Mouse (Mus musculus) left cerebral cortex, postnatal 10 days (tissue): Measurements from ENCODE around the gene Mok. TPM values are rescaled to one million over a fixed set of nuclear protein-coding genes. Genes with fewer than 3 reads are reported as not detected.

ENCODE experiments used
- DNase-seq, 2 experiments: peaks; one replicate each; pipeline ENCODE4 v3.0.0; 2021 to 2022; ENCODE audit warnings: low spot score in 2 of 2, mixed read lengths in 1 of 2; ENCODE audit errors: extremely low spot score in 1 of 2
- intact Hi-C: fragments of 180-260 bp; cut with DNase I; formaldehyde crosslinking; loops from one replicate; pipeline ENCODE4 v1.15.1; 2025
- total RNA-seq, 2 experiments: library from RNA; stranded (reverse); gene quantifications; 2 replicates each; pipeline ENCODE4 v1.2.3; 2021

The Mok gene
- total RNA-seq, 2 experiments from 2014 or later: 11.9 to 13.5 TPM

DNA sequence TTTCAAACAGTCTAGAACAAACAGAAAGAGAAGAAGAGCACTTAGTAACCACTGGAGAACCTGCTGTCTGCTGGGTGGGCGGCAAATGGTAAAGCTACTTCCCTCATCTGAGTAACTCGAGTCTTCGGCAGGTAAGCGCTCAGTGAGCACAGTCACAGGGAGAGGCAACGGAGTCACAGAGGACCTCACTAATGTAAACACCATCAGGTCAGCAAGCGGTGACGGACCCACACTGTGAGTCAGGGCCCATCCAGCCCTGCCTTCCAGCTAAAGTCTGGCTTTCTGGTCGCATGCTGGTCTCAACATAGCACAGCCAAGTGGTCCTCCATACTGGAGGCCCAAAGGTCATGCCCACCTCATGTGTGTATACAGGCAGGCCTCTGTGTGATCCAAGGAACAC is 21.4 kb downstream of the Mok start:
- intact Hi-C loops: no loop called here
- DNase-seq: no peak

DNA sequence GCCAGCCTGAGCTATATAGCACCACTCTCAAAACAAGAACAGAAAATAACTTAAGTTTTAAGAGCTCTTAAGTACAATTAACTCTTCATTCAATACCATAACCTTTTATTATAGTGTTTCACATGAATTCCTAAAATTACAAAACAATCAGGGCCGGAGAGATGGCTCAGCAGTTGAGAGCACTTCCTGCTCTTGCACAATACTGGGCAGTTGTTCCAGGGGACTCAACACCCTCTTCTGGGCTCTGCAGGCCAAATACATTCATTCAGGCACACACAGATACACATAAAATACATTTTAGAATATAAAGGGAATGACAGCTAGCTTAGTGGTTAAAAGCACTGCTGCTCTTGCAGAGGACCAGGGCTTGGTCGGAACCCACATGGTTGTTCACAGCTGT is 23.9 kb downstream of the Mok start:
- DNase-seq: no peak
- intact Hi-C loops: no loop called here

DNA sequence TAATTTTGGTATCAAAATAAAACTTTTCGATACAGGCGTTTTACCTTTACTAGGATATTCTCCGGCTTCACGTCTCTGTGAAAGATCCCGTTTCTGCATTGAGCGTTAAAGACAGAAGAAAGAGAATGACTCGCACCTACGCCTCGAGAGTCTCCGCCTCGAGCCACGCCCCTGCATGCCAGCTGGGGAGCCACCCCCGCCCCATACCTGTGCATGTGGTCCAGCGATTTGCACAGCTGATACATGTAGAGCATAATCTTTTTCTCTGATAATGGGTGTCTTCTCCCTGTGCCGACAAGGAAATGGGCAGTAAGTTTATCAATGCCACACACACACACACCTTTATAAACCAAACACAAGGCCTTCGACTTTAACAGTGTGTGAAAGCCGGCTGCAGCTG is 25.8 kb downstream of the Mok start:
- intact Hi-C loops: no loop called here

DNA sequence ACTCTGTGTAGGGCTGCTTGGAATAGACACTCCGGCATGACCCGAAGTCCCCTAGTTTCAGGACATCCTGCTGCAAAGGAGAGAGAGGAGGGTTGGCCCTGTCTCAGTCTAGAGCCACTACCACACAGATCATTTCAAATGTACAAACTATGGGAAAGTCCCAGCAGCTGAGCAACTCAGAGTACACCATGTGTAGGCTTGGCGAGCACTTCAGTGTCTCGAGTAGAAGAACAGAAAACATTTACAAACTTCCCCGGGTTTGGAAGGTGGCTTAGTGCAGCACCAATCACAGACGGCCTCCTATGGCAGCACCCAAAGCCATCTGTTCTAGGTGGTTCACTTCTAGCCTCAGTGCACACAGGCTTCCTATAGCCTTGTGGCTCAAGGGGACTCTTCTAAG is 27.1 kb downstream of the Mok start:
- intact Hi-C loops: no loop called here
- DNase-seq: no peak

More for the DNA sequence above, 25.8 kb downstream of the Mok start:
- no peak for DNase-seq

DNA sequence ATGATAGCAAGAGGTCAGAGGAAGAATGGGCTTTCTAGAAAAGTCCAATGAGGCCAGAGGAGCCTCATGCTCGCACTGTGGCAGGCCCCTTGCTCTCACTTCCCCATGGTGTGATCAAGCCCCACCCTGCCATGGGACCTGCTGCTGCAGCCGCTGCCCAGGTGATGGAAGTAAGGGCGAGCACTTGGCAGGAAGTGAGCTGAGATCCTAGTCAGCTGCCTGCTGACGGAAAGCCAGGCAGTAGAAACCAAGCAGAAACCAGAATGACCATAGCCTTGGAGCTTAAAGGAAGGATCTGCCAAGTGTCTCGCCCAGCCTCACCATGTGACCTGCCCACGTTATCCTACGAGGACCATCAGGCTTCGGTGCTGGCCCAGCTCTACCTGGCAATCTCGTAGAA is 27.6 kb downstream of the Mok start:
- no peak for DNase-seq
- intact Hi-C loops: no loop called here

DNA sequence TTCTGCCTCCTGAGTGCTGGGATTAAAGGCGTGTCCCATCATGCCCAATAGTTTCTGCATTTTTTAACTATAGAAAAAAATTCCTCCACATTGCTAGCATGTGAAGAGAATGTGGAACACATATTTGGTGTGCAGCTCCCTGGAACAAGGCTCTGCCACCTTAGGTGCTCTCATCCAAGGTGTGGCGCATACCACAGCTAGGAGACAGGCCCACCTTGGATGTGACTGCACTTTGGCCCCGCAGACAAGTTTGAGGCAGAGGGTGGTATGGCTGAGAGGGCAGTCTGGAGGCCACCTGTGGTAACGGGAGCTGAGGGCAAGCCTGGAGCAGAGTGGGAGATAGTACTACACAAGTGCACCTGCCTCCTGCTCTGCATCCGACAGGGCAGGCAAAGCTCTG is 31.9 kb downstream of the Mok start:
- no peak for DNase-seq
- intact Hi-C loops: no loop called here

DNA sequence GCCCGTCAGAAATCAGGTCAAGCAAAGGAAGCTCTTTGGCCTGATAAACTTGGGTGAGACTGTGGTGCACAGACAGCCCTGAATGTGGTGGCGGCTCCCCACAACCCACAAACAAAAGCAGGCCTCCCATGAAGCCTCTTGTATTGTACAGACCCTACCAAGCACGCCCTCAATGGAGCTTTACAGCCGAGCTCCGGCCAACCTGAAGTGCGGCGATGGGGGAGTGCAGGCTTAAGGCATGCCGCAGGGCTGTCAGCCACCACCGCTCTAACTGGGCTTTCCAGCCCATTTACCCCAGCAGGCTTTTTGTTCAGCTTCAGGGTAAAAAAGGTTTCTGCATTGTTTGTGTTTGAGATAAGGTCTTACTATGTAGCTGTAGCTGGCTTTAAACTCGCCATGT is 32.3 kb downstream of the Mok start:
- DNase-seq: no peak
- intact Hi-C loops: no loop called here

DNA sequence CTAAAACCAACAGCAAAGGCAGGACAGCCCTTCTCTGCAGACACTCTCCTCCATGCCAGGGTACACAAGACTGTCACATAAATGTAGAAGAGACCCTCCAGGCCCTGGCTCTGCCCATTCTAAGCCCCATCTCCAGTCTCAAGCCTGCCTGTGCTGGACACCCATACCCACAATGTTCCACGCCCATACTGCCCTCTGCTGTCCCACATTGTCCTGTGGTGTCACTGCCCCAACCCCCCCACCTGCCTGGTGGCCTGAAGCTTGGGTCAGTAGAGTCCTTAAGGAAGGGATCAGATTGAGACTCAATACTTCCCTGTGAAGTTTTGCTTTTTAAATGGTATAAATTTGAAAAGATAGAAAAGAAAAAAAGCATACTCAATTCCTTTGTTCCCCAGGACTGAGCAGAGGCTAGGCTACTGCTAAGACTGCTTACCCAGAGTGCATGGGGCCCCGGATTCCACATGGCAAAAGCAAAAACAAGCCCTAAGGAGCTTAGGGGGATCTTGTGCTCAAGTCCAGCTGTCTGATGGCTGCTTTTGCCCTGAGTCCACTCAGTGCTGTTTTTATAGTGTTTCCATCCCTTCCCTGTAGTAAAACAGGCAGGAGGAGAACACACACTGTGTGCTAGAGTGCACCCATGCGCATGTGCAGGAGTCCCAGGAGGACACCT is 34.3 kb downstream of the Mok start:
- intact Hi-C loops: no loop called here
- no peak for DNase-seq

DNA sequence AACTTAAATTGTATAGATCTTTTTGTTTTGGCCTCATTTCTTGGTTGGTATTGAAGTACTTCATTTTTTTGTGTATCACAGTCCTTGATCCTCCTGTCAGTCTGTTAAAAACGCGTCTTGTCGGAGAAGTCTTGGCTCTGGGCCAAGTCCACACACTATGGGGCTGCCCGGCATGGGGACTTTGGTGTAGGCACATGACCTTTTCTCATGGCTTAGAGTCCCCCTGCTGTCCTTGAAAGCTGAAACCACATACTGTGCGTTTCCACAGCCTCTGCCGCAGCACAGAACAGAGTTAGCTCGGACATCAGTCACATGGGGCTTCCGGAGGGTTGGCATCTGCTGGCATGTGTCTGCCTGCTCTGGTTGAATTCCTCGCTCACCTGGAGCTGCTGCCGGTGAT is 36.5 kb downstream of the Mok start:
- intact Hi-C loops: no loop called here
- DNase-seq: peak in 1 of 2 experiments; percentile 54

DNA sequence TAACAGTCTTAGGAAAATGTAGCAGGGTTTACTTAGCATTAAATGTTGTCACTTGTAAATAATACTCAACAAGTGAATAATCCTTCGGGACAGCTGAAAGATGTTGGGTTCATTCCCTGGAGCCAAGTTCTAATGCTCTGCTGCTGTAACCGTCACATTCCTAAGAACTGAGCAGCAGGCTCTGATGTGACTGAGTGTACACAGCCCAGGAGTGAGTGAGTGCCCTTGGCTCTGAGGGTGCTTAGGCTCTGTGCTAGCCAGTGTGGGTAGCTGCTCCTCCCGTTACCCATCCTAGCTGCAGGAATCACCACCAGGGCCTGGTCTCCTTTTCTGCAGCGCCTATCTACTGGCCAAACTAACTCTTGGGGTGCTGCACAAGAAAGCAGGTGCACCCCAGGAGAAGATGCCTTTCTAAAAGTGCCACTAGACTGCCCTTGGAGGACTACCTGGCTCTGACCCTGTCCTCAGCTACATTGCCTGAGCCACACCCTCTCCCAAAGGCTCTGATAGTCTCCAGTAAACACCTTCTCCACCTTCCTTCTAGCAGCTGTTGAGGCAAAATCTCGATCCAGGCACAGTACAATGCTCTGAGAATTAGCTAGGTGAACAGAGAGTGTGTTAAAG is 38.0 kb downstream of the Mok start:
- DNase-seq: no peak
- intact Hi-C loops: no loop called here

DNA sequence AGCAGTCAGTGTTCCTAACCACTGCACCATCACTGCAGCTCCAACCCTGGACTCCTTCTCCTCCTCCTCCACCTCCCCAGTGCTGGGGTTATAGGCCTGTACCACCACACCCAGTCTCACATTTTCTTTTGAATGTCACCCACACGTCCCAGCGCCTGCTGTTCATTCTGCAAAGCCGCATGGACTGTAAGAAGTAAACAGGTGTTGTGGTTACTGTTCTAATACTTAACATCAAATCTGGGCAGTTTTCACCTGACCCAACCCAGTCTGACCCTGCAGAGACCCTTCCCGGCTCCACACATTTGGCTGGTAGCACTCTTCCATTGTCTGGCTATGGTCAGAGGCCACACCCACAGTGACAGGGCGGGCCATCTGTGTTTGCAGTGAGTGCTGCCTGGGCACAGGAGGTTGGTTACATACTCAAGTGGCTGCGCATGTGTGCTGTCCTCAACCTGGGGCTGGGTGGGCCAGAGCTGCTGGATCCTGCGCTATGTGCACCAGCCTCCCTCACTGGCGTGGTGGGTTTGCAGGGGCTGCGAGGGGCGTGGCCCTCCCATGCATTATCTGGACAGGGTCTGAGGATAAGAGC is 38.8 kb downstream of the Mok start:
- intact Hi-C loops: no loop called here
- no peak for DNase-seq

DNA sequence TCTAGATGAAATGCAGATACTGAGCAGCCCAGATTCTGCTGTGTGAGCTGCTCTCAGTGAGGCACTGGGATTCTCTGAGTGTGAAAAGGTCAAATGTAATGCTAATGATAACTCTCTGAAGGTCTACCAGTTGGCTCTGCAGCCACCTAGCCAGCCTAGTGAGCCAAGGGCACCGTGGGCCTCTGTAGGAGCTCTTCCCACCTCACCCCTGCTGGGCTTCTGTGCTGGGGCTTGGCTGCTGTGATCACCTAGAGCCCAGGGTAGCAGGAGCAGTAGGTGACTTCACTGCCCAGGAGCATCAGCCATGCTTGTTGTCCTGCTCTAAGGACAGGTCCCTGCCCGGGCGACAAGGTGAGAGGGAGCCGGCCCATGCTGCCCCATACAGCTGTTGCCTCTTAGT is 41.5 kb downstream of the Mok start:
- no peak for DNase-seq
- intact Hi-C loops: no loop called here

DNA sequence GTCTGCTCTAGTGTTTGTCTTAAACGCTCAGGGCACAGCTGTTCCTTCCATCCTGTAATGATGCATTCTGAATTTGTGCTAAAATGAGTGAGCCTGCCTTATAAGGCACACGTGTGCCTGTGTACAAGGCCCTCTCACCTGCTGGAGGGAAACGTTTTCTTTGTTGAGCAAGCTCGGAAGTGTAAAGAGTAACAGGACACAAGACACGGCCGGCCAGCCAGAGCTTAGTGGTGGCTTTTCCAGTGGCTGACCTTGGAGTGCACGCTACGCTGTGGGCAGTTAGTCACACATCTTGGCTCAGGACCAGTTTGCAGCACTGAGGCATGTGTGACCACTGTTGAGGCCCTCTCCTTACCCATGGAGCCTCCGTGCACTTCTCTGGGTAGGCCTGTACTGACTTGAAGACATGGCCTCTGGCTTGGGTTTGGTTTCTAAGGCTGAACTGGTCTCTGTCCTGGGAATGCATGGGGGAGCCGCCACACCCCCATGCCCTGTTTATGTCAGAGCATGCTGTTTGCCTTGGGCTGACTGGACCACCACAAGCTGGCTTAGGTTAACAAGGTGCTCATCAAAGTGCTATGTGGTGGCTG is 42.8 kb downstream of the Mok start:
- intact Hi-C loops: no loop called here

DNA sequence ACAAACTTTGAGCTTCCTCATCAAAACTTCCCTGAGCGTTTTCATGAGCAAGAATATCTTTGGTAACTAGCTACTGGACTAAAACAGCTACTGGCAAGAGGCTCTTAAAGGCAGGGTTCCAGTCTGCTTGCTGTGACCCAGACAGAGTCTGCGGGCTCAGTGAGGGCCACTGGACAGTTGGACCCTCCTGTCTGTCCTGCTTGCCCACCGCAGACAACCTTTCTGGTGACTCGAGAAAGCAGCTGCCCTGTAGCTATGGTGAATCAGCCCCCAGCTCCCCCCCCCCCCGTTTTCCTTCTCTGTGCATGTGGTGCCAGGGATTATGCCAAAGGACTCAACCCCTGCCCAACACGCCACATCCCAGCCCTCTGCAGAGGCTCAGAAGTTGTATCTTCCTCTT is 43.5 kb downstream of the Mok start:
- no peak for DNase-seq
- intact Hi-C loops: no loop called here

More for the DNA sequence above, 42.8 kb downstream of the Mok start:
- DNase-seq: no peak

DNA sequence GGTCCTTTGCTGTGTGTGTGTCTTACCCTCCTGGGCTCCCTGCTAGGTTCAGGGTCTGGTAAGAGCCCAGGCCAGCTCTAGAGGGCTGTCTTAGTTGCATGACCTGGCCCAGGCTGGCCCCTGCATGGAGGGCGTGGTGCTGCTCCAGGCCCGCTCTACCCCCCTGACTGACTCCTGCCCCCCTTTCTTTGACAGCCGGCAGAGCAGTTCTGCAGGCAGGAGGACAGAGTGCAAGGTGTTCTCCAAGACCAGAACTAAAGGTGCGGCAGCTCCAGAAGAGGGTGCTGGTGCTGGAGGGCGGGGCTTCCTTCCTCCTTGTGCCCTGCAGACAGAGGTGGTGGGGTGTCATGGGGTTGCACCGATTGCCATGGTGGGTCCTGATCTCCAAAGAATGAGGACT is 44.0 kb downstream of the Mok start:
- DNase-seq: no peak
- intact Hi-C loops: no loop called here

DNA sequence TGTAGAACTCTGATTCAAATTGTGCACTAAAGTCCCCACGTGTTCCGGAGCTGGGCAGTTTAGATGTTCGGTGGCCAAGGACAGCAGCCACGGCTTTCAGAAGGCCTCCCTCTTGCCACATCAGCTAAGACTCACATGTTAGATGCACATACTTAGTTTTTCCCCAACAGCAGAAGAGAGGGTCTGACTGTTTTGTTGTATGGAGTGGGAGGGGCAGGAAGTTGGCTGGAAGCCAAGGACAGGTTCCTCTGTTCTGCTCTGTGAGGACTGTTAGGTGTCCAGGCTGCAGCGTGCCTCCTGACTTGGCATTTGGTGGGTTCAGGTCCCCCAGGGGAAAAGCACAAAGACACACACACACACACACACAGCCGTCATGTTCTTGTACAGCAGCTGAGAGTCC is 45.7 kb downstream of the Mok start:
- intact Hi-C loops: no loop called here
- no peak for DNase-seq

DNA sequence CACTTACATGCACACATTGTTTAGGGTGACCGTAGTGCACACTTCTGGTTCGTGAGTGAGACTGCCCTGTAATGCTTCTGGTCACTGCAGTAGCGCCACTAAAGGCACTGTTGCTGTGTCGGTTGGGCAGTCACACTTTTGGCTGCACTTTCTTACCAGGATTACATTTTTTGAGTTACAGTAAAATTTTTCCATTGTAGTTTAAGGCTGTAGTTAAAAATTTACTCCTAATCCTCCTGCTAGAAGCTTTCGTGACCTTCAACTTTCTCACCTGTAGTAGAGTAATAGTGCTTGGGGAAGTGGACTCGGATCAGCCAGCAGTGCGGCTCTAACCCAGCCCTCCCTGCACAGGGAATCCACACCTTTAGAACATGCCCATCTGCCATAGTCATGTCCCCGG is 49.7 kb downstream of the Mok start:
- DNase-seq: no peak
- intact Hi-C loops: no loop called here

DNA sequence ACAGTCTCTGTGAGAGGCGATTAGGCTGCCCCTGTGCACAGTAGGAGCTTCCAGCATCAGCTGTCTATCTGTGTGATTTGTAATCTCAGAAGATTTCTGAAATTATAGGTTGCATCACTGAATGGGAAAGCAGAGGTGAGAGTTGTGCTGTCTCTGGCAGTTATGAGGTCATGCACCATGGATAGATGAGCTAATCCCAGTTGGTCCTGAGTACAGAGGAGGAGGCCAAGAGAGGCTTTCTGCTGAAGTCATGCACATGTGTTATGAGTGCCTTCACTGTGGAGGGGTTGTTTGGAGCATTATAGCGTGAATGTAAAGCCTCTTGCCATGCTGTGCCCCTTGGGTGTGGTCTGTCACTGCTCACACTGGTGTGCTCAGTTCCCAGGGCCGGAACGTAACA is 50.2 kb downstream of the Mok start:
- no peak for DNase-seq
- intact Hi-C loops: no loop called here

DNA sequence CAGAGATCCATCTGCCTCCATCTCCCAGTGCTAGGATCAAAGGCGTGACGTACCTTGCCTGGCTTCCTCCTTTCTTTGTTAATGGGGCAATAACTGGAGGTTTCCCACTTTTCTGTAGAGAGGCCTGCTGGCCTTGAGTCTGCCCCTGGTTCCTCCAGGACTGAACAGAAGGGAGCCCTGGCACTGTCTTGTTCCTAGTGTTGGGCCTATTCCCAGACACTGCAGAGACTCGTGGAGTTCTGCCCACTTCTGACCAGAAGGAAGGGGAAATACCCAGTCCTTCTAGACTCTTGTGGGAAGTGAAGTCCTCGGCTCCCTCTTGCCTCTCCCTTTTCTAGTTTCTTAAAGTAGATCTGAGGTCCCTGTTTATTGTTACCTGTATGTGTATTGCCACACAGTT is 54.5 kb downstream of the Mok start:
- intact Hi-C loops: loop anchor here (5.0 kb wide), 1 partner anchor 49 kb away; the partner anchor contains the start of gene Wdr20

DNA sequence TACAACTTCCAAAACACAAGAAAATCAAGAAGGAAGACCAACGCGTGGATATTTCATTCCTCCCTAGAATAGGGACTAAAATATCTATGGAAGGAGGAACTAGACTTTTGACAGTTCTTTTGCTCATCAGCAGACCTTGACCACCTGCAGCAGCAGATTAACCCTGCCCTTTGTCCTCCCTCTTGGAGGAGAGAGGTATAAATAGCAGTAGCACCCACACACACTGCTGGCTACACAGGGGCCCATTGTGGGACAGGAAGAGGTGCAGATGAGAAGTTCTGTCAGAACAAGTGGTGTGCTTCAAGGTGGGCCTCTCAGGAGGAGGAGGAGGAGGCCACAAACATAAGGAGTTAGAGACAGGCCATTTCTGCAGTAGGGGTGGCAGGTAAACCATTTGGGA is 56.5 kb downstream of the Mok start:
- no peak for DNase-seq
- intact Hi-C loops: no loop called here

More for the DNA sequence above, 54.5 kb downstream of the Mok start:
- no peak for DNase-seq
